Mouse (Mus musculus): ENCODE data around the gene 1700012B07Rik. TPM values are rescaled to one million over a fixed set of nuclear protein-coding genes. Genes with fewer than 3 reads are reported as not detected.

The 1700012B07Rik gene
- total and polyA plus RNA-seq, 3 experiments, result not detected

- Histone ChIP-seq H3K9ac (ENCODE audit: control insufficient read depth, low read depth, low read length, poor library complexity, severe bottlenecking) (no peak overlapping the region), H3K27ac (ENCODE audit: control insufficient read depth, low read depth, low read length) (no peak overlapping the region), H3K4me1 (ENCODE audit: control insufficient read depth in 1 of 2, insufficient read depth in 2 of 2, low read length in 2 of 2) (no peaks in the 10 kb centered on the region), H3K4me3 (ENCODE audit: control insufficient read depth in 1 of 2, insufficient read depth in 1 of 2, low read depth in 2 of 2, low read length in 2 of 2) (no peak overlapping the region), H3K9me3 (replicated peaks; ENCODE audit: insufficient read depth, low read length) (no peaks in the 10 kb centered on the region), H3K79me2 (ENCODE audit: control insufficient read depth, insufficient read depth, low read length, poor library complexity) (no peaks in the 10 kb centered on the region), H3K36me3 (ENCODE audit: control insufficient read depth in 1 of 2, insufficient read depth in 2 of 2, low read length in 2 of 2) (no peaks in the 10 kb centered on the region), H3K27me3 (ENCODE audit: control insufficient read depth in 1 of 2, insufficient read depth in 2 of 2, low read length in 2 of 2) (peaks cover 0 to 3% of the 10 kb centered on the region in 2 experiments; a peak in 2 of 4 replicates)
- DNase-seq (ENCODE audit: low read depth, low spot score), result peak; percentile 24
- no peak for TF ChIP-seq USF1 (IDR thresholded peaks at IDR 0.05; ENCODE audit: low read depth, low read length)
- no peak for TF ChIP-seq ZMIZ1 (IDR thresholded peaks at IDR 0.05; ENCODE audit: low read depth, low read length)
Observed at GRCm38 (mm10) chr11:109811721-109812120, 16.1 kb downstream of the 1700012B07Rik start.

DNA sequence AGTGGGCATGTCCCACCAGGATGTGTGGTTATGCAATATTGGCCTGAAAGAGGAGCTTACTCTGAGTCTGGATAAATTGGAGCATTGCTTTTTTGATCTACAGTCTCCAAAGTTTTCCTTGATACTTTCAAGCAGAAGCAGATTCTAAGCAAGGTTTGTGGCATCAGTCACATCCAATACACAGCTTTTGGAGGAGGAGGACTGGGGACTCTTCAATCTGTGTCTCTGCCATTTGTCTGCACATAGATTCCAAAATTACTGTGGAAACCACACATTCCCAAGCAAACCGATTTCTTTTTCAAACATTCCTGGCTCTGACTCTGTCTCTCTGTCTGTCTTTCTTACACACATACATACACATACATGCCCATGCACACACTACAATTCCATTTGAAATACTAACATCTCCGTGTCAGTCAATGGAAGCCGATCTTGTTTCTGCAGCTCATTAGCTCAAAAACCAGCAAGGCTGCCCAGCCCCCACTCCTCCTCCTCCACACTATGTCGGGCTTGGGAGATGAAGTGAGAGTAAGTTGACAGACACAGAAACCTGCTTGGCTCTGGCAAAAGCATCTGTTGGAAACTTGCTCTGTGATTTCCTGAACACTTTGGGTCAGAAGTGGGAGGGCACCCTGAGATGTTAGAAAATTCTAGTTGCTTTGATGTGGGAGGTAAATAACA lies 18.5 kb downstream of the 1700012B07Rik start:
- no peaks in the 10 kb centered on the region for H3K4me1 ChIP-seq (ENCODE audit: control insufficient read depth in 1 of 2, insufficient read depth in 2 of 2, low read length in 2 of 2)
- H3K9ac ChIP-seq (ENCODE audit: control insufficient read depth, low read depth, low read length, poor library complexity, severe bottlenecking), result no peak overlapping the region
- no peaks in the 10 kb centered on the region for H3K9me3 ChIP-seq (replicated peaks; ENCODE audit: insufficient read depth, low read length)
- DNase-seq (ENCODE audit: low read depth, low spot score), result no peak
- TF ChIP-seq NELFE (IDR thresholded peaks at IDR 0.05; ENCODE audit: low read depth, low read length) (no peak), TBP (IDR thresholded peaks at IDR 0.05; ENCODE audit: low read depth, low read length) (no peak), KAT2A (conservative IDR thresholded peaks at IDR 0.05; ENCODE audit: low read depth, low read length) (no peak), TAL1 (IDR thresholded peaks at IDR 0.05; ENCODE audit: low read length) (no peak), USF1 (IDR thresholded peaks at IDR 0.05; ENCODE audit: low read depth, low read length) (no peak), BHLHE40 (IDR thresholded peaks at IDR 0.05; ENCODE audit: borderline replicate concordance, low read depth, low read length) (no peak), RCOR1 (IDR thresholded peaks at IDR 0.05; ENCODE audit: low read depth, low read length) (no peak), CHD1 (IDR thresholded peaks at IDR 0.05; ENCODE audit: low read depth, low read length) (no peak), MXI1 (IDR thresholded peaks at IDR 0.05; ENCODE audit: low read depth, low read length) (no peak)
- peaks cover 0 to 3% of the 10 kb centered on the region in 2 experiments; a peak in 2 of 4 replicates for H3K27me3 ChIP-seq (ENCODE audit: control insufficient read depth in 1 of 2, insufficient read depth in 2 of 2, low read length in 2 of 2)
- no peaks in the 10 kb centered on the region for H3K36me3 ChIP-seq (ENCODE audit: control insufficient read depth in 1 of 2, insufficient read depth in 2 of 2, low read length in 2 of 2)
- H3K27ac ChIP-seq (ENCODE audit: control insufficient read depth, low read depth, low read length), result no peak overlapping the region
- no peaks in the 10 kb centered on the region for H3K79me2 ChIP-seq (ENCODE audit: control insufficient read depth, insufficient read depth, low read length, poor library complexity)
- no peak overlapping the region for H3K4me3 ChIP-seq (ENCODE audit: control insufficient read depth in 1 of 2, insufficient read depth in 1 of 2, low read depth in 2 of 2, low read length in 2 of 2)

- Histone ChIP-seq H3K36me3 (ENCODE audit: control insufficient read depth in 1 of 2, insufficient read depth in 2 of 2, low read length in 2 of 2) (no peaks in the 10 kb centered on the region), H3K27ac (ENCODE audit: control insufficient read depth, low read depth, low read length) (no peak overlapping the region), H3K9ac (ENCODE audit: control insufficient read depth, low read depth, low read length, poor library complexity, severe bottlenecking) (no peak overlapping the region), H3K4me1 (ENCODE audit: control insufficient read depth in 1 of 2, insufficient read depth in 2 of 2, low read length in 2 of 2) (no peaks in the 10 kb centered on the region), H3K9me3 (replicated peaks; ENCODE audit: insufficient read depth, low read length) (no peaks in the 10 kb centered on the region), H3K27me3 (ENCODE audit: control insufficient read depth in 1 of 2, insufficient read depth in 2 of 2, low read length in 2 of 2) (no peaks in the 10 kb centered on the region; a peak in 1 of 4 replicates), H3K4me3 (ENCODE audit: control insufficient read depth in 1 of 2, insufficient read depth in 1 of 2, low read depth in 2 of 2, low read length in 2 of 2) (no peak overlapping the region), H3K79me2 (ENCODE audit: control insufficient read depth, insufficient read depth, low read length, poor library complexity) (no peaks in the 10 kb centered on the region)
- DNase-seq (ENCODE audit: low read depth, low spot score), result no peak
- TF ChIP-seq BHLHE40 (IDR thresholded peaks at IDR 0.05; ENCODE audit: borderline replicate concordance, low read depth, low read length), result no peak
- no peak for TF ChIP-seq E2F4 (IDR thresholded peaks at IDR 0.05; ENCODE audit: borderline replicate concordance, low read depth, low read length)
- TF ChIP-seq POLR2A (IDR thresholded peaks at IDR 0.05; ENCODE audit: control insufficient read depth in 1 of 2, insufficient read depth in 1 of 2, low read depth in 1 of 2, low read length in 2 of 2, poor library complexity in 1 of 2), result no peak
- TF ChIP-seq MAFK (IDR thresholded peaks at IDR 0.05; ENCODE audit: borderline replicate concordance, low read depth, low read length), result no peak
Observed at GRCm38 (mm10) chr11:109801515-109801914, 26.3 kb downstream of the 1700012B07Rik start.
